Mouse (Mus musculus): ENCODE data around the gene Zbtb20. TPM values are rescaled to one million over a fixed set of nuclear protein-coding genes. Genes with fewer than 3 reads are reported as not detected.

Gene Zbtb20
- polyA plus RNA-seq, 1 experiment from 2014 or later = 44.1 TPM

DNA sequence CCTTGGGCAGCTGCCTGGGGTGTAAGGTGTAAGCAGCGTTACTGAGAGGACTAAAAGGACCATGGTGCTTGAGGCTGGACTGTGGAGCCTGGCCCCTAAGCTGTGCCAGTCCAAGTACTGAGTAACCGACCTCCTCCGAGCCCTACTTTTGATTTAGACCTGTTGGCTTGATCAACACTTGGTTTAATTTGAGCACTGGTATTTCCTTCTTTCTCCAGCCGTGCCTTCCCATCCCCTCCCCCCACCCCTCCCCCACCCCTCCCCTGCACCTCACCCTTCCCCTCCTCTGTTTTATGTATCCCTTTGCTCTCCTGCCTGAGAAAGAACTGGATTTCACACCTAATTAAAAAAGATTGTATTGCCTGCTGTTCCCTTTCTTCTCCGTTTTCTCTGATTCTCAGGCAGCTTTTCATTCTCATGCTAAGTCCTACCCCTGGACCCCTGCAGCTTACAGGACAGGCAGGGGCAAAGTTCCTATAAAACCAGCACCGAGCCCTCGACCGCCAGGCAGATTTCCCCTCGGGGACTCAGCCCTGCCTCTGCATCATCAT lies 728.0 kb downstream of the Zbtb20 start:
- H3K4me1 ChIP-seq (ENCODE audit: control insufficient read depth, insufficient read depth, low read length) = peaks cover 15% of the 10 kb centered on the region
- no peaks in the 10 kb centered on the region; the same call in 1 of the 2 replicates for H3K9me3 ChIP-seq (ENCODE audit: control insufficient read depth, low read length)
- H3K4me2 ChIP-seq (ENCODE audit: low read depth) = no peak overlapping the region
- no peaks in the 10 kb centered on the region; the same call in 1 of the 2 replicates for H3K36me3 ChIP-seq (ENCODE audit: control insufficient read depth, insufficient read depth, low read length)
- no peaks in the 10 kb centered on the region for H3K27me3 ChIP-seq (ENCODE audit: control insufficient read depth, insufficient read depth, low read length)
- 1% methylated on average over 9 of the region's 9 CpGs for WGBS
- ATAC-seq (ENCODE audit: insufficient read depth, low FRiP score, low TSS enrichment) (peak; percentile 92), DNase-seq (ENCODE audit: low spot score) (peak; percentile 76)
- no peak overlapping the region for H3K27ac ChIP-seq (ENCODE audit: low read depth, low read length)
- no peak overlapping the region for H3K4me3 ChIP-seq (ENCODE audit: low read depth, low read length)
- H3K9ac ChIP-seq (ENCODE audit: low read length) = no peak overlapping the region

DNA sequence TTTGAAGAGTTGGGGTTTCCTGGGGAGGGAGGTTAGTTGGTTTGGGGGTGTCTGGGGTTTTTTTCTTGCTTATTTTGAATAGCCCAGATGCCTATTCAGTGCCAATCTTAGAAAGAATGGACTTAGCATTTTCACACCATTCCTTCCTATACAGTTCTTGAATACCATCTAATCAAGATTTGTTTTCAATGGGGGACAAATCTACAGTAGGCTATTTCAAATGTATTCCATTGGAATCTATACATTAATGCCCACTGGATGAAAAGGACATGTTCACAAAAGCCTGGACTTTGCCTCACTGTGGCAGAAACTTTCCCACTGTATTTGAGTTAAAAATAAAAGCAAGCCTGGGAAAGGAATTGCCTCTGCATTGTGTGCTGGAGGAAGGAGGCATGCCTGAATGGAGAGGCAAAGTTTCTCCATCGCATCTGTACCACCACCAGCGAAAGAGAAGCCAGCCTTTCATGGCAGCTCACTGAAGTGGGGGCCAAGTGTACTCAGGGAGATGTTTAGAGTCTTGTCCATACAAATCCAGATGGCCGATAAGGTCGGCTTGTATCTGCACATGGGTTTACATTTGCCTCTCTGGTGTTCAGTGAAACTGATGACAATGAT lies 728.8 kb downstream of the Zbtb20 start:
- 37% methylated on average over 4 of the region's 4 CpGs for WGBS
- Histone ChIP-seq H3K4me2 (ENCODE audit: low read depth) (no peak overlapping the region), H3K36me3 (ENCODE audit: control insufficient read depth, insufficient read depth, low read length) (no peaks in the 10 kb centered on the region; the same call in 1 of the 2 replicates), H3K4me3 (ENCODE audit: low read depth, low read length) (no peak overlapping the region), H3K27me3 (ENCODE audit: control insufficient read depth, insufficient read depth, low read length) (no peaks in the 10 kb centered on the region), H3K9ac (ENCODE audit: low read length) (no peak overlapping the region), H3K27ac (ENCODE audit: low read depth, low read length) (0 out of 2 replicates have a peak overlapping the region, but pooled peaks have one; percentile 46), H3K9me3 (ENCODE audit: control insufficient read depth, low read length) (no peaks in the 10 kb centered on the region; the same call in 1 of the 2 replicates), H3K4me1 (ENCODE audit: control insufficient read depth, insufficient read depth, low read length) (peaks cover 15% of the 10 kb centered on the region)
- no peak for DNase-seq (ENCODE audit: low spot score)
- ATAC-seq (ENCODE audit: insufficient read depth, low FRiP score, low TSS enrichment) = peak; percentile 55

DNA sequence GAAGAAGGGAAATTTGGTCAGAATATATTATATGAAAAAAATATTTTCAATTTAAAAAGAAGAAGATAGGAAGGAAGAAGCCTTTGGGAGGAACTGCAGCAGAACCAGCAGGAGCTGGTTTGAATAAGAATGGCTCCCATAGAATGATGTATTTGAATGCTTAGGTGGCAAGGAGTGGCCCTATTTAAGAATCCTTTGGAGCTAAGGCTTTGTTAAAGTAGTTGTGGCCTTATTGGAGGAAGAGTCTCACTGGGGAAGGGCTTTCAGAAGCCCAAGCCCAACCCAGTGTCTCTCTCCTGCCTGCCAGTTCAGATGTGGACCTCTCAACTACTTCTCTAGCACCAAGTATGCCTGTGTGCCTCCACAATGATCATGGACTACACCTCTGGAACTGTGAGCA lies 731.4 kb downstream of the Zbtb20 start:
- no peak for DNase-seq (ENCODE audit: low spot score)
- Histone ChIP-seq H3K9ac (ENCODE audit: low read length) (no peak overlapping the region), H3K36me3 (ENCODE audit: control insufficient read depth, insufficient read depth, low read length) (peaks cover 7% of the 10 kb centered on the region; the same call in 1 of the 2 replicates), H3K4me2 (ENCODE audit: low read depth) (no peak overlapping the region), H3K27me3 (ENCODE audit: control insufficient read depth, insufficient read depth, low read length) (no peaks in the 10 kb centered on the region), H3K4me3 (ENCODE audit: low read depth, low read length) (no peak overlapping the region), H3K27ac (ENCODE audit: low read depth, low read length) (no peak overlapping the region), H3K4me1 (ENCODE audit: control insufficient read depth, insufficient read depth, low read length) (peaks cover 15% of the 10 kb centered on the region), H3K9me3 (ENCODE audit: control insufficient read depth, low read length) (no peaks in the 10 kb centered on the region; the same call in 1 of the 2 replicates)
- ATAC-seq (ENCODE audit: insufficient read depth, low FRiP score, low TSS enrichment) = no peak

DNA sequence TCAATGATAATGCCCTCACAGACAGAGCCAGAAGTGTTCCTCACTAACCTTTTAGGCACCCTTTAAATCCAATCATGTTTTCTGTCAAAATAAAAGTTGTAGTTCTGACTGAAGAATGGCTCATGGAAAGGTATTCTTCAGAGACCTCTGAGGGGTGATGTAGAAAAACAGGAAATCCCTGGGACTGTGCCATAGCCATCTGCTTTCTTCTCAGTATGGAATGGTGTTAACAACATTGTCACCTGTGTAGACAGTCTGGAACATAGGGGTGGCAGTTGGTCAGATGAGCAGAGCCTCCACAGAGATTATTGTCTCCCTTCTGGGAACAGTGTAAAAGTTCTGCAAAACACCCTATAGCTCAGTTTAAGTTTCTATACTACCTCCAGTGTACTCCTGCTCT lies 732.4 kb downstream of the Zbtb20 start:
- DNase-seq (ENCODE audit: low spot score) = no peak
- peaks cover 7% of the 10 kb centered on the region; the same call in 1 of the 2 replicates for H3K36me3 ChIP-seq (ENCODE audit: control insufficient read depth, insufficient read depth, low read length)

DNA sequence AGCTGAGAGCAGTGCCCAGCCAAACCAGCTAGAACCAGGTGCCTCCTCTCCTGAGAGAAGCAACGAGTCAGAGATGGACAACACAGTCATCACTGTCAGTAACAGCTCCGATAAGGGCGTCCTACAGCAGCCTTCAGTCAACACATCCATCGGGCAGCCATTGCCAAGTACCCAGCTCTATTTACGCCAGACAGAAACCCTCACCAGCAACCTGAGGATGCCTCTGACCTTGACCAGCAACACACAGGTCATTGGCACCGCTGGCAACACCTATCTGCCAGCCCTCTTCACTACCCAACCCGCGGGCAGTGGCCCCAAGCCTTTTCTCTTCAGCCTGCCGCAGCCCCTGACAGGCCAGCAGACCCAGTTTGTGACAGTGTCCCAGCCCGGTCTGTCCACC lies 734.7 kb downstream of the Zbtb20 start:
- Histone ChIP-seq H3K36me3 (ENCODE audit: control insufficient read depth, insufficient read depth, low read length) (peaks cover 7% of the 10 kb centered on the region; the same call in 1 of the 2 replicates), H3K9me3 (ENCODE audit: control insufficient read depth, low read length) (no peaks in the 10 kb centered on the region; the same call in 1 of the 2 replicates), H3K4me2 (ENCODE audit: low read depth) (no peak overlapping the region), H3K4me1 (ENCODE audit: control insufficient read depth, insufficient read depth, low read length) (0 out of 2 replicates have a peak, but pooled peaks cover 2% of the 10 kb centered on the region), H3K9ac (ENCODE audit: low read length) (no peak overlapping the region), H3K27ac (ENCODE audit: low read depth, low read length) (no peak overlapping the region), H3K4me3 (ENCODE audit: low read depth, low read length) (no peak overlapping the region), H3K27me3 (ENCODE audit: control insufficient read depth, insufficient read depth, low read length) (no peaks in the 10 kb centered on the region)
- no peak for DNase-seq (ENCODE audit: low spot score)
- ATAC-seq (ENCODE audit: insufficient read depth, low FRiP score, low TSS enrichment) = no peak
- 94% methylated on average over 10 of the region's 10 CpGs for WGBS

More for the DNA sequence above, 732.4 kb downstream of the Zbtb20 start:
- no peak for ATAC-seq (ENCODE audit: insufficient read depth, low FRiP score, low TSS enrichment)
- H3K4me1 ChIP-seq (ENCODE audit: control insufficient read depth, insufficient read depth, low read length) = peaks cover 15% of the 10 kb centered on the region
- H3K27ac ChIP-seq (ENCODE audit: low read depth, low read length) = no peak overlapping the region
- no peaks in the 10 kb centered on the region for H3K27me3 ChIP-seq (ENCODE audit: control insufficient read depth, insufficient read depth, low read length)
- no peaks in the 10 kb centered on the region; the same call in 1 of the 2 replicates for H3K9me3 ChIP-seq (ENCODE audit: control insufficient read depth, low read length)
- no peak overlapping the region for H3K4me3 ChIP-seq (ENCODE audit: low read depth, low read length)
- no peak overlapping the region for H3K9ac ChIP-seq (ENCODE audit: low read length)
- no peak overlapping the region for H3K4me2 ChIP-seq (ENCODE audit: low read depth)

DNA sequence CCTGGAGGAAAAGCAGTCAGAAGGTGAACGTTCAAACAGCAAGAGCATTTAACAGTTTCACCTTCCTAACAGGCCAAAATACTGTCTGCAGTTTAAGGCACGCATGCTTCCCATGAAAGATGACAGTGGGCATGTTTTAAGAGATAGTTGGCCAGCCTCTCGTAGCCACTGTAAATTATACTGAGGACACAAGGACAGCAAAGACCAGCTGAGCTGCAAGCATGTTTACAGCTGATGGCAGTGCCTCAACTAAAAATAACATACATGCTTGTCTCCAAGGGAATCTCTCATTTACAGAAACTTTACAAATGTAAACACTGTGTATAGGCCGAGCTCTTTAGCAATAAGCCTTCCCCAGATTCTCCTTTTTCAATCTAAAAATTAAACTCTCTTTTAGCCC lies 740.7 kb downstream of the Zbtb20 start:
- no peaks in the 10 kb centered on the region for H3K36me3 ChIP-seq (ENCODE audit: control insufficient read depth, insufficient read depth, low read length)
- DNase-seq (ENCODE audit: low spot score) (no peak), ATAC-seq (ENCODE audit: insufficient read depth, low FRiP score, low TSS enrichment) (no peak)
- H3K4me1 ChIP-seq (ENCODE audit: control insufficient read depth, insufficient read depth, low read length) = peaks cover 7% of the 10 kb centered on the region
- 66% methylated on average over 4 of the region's 4 CpGs for WGBS
- no peak overlapping the region for H3K4me3 ChIP-seq (ENCODE audit: low read depth, low read length)
- no peak overlapping the region for H3K27ac ChIP-seq (ENCODE audit: low read depth, low read length)
- H3K9me3 ChIP-seq (ENCODE audit: control insufficient read depth, low read length) = no peaks in the 10 kb centered on the region
- H3K27me3 ChIP-seq (ENCODE audit: control insufficient read depth, insufficient read depth, low read length) = no peaks in the 10 kb centered on the region
- H3K9ac ChIP-seq (ENCODE audit: low read length) = no peak overlapping the region
- H3K4me2 ChIP-seq (ENCODE audit: low read depth) = no peak overlapping the region

DNA sequence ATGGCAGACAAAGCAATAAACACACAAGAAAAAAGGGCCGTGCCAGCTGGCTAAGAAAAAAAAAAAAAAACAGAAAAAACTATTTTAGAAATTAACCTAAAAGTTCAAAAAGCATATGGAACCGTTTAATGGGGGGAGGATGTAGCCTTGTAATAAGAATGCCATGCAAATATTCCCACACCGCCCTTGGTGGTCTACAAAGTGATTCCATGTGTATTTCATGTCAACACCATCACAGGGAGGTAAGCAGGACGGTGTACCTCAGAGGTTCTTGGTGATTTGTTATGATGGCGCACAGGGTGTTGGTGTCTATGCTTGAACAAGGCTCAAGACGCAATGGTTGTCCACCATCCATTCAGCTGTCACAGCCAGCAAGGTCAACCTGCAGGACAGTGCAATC lies 741.7 kb downstream of the Zbtb20 start:
- ATAC-seq (ENCODE audit: insufficient read depth, low FRiP score, low TSS enrichment) (no peak), DNase-seq (ENCODE audit: low spot score) (no peak)
- WGBS = 71% methylated on average over 6 of the region's 6 CpGs
- Histone ChIP-seq H3K9ac (ENCODE audit: low read length) (no peak overlapping the region), H3K27ac (ENCODE audit: low read depth, low read length) (no peak overlapping the region), H3K27me3 (ENCODE audit: control insufficient read depth, insufficient read depth, low read length) (no peaks in the 10 kb centered on the region), H3K4me1 (ENCODE audit: control insufficient read depth, insufficient read depth, low read length) (peaks cover 9% of the 10 kb centered on the region), H3K9me3 (ENCODE audit: control insufficient read depth, low read length) (no peaks in the 10 kb centered on the region), H3K4me3 (ENCODE audit: low read depth, low read length) (no peak overlapping the region), H3K4me2 (ENCODE audit: low read depth) (no peak overlapping the region), H3K36me3 (ENCODE audit: control insufficient read depth, insufficient read depth, low read length) (no peaks in the 10 kb centered on the region)

DNA sequence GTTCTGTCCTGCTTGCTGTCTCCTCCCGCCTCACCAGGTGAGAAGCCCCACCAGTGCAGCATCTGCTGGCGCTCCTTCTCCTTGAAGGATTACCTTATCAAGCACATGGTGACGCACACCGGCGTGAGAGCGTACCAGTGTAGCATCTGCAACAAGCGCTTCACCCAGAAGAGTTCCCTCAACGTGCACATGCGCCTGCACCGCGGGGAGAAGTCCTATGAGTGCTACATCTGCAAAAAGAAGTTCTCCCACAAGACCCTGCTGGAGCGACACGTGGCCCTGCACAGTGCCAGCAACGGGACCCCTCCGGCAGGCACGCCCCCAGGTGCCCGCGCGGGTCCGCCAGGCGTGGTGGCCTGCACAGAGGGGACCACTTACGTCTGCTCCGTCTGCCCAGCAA lies 742.6 kb downstream of the Zbtb20 start:
- Histone ChIP-seq H3K4me3 (ENCODE audit: low read depth, low read length) (no peak overlapping the region), H3K9ac (ENCODE audit: low read length) (no peak overlapping the region), H3K27ac (ENCODE audit: low read depth, low read length) (no peak overlapping the region), H3K27me3 (ENCODE audit: control insufficient read depth, insufficient read depth, low read length) (no peaks in the 10 kb centered on the region), H3K9me3 (ENCODE audit: control insufficient read depth, low read length) (no peaks in the 10 kb centered on the region), H3K4me1 (ENCODE audit: control insufficient read depth, insufficient read depth, low read length) (peaks cover 9% of the 10 kb centered on the region), H3K36me3 (ENCODE audit: control insufficient read depth, insufficient read depth, low read length) (no peaks in the 10 kb centered on the region), H3K4me2 (ENCODE audit: low read depth) (no peak overlapping the region)
- DNase-seq (ENCODE audit: low spot score) (no peak), ATAC-seq (ENCODE audit: insufficient read depth, low FRiP score, low TSS enrichment) (no peak)
- WGBS = 87% methylated on average over 23 of the region's 23 CpGs

DNA sequence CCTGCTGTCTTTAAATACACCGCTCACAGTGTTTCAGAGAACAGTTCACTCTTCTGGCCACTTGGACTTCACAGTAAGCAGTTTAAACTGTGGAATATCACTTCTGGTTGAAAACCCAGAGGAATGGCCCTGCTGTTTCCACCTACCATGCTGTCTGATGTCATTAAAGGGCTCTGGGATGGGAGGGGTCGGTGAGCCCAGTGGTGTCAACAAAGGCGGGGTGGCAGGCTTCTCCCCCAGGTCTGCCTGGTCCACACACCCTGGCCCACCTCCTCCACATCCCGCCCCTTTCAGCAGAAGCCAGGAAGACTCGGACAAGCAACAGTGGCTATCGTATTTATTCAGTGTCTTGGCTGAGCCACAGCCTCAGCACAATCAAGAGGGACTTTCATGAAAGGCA lies 743.6 kb downstream of the Zbtb20 start:
- DNase-seq (ENCODE audit: low spot score) = no peak
- no peaks in the 10 kb centered on the region for H3K9me3 ChIP-seq (ENCODE audit: control insufficient read depth, low read length)
- no peak overlapping the region for H3K4me3 ChIP-seq (ENCODE audit: low read depth, low read length)
- H3K4me2 ChIP-seq (ENCODE audit: low read depth) = no peak overlapping the region
- no peak overlapping the region for H3K27ac ChIP-seq (ENCODE audit: low read depth, low read length)
- H3K36me3 ChIP-seq (ENCODE audit: control insufficient read depth, insufficient read depth, low read length) = no peaks in the 10 kb centered on the region
- H3K9ac ChIP-seq (ENCODE audit: low read length) = no peak overlapping the region
- ATAC-seq (ENCODE audit: insufficient read depth, low FRiP score, low TSS enrichment) = no peak
- peaks cover 7% of the 10 kb centered on the region for H3K4me1 ChIP-seq (ENCODE audit: control insufficient read depth, insufficient read depth, low read length)
- H3K27me3 ChIP-seq (ENCODE audit: control insufficient read depth, insufficient read depth, low read length) = no peaks in the 10 kb centered on the region
- 41% methylated on average over 6 of the region's 6 CpGs for WGBS

Measured in neural tube, embryonic 11.5 days (tissue).